Mouse (Mus musculus): Measurements from ENCODE around the gene Scrn1. TPM values are rescaled to one million over a fixed set of nuclear protein-coding genes. Genes with fewer than 3 reads are reported as not detected.

The Scrn1 gene
- total RNA-seq, 2 experiments from 2014 or later, result 0.05 TPM; not detected in 1

- no peak for ATAC-seq (replicated peaks; ENCODE audit: poor library complexity)
Observed at GRCm38 (mm10) chr6:54566546-54566919, 244 bp upstream of the Scrn1 start.

DNA sequence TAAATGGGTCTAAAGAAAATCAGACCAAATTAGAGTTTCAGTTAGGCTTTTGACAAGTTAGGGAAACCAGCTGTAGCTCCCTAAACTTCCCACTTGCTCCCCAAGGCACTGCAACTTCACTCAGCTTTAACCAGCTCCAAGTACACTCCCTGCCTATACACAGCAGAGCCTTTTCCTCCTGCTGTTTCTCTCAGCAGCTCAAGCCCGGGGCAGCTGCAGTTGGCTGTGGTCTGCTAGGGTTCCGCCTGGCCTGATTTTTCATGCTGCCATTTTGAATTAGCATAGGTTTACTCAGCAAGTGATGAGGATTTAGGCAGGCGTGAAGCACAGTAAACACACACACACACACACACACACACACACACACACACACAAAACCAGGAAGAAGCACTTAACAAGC, 1.3 kb downstream of the Scrn1 start:
- no peak for ATAC-seq (replicated peaks; ENCODE audit: poor library complexity)

- ATAC-seq (replicated peaks; ENCODE audit: poor library complexity), result peak; percentile 42; the same call in 1 of the 2 replicates
Observed at GRCm38 (mm10) chr6:54564506-54564991, 1.7 kb downstream of the Scrn1 start.

GRCm38 (mm10) chr6:54563561-54563960, 2.7 kb downstream of the Scrn1 start:
- ATAC-seq (replicated peaks; ENCODE audit: poor library complexity), result no peak

- ATAC-seq (replicated peaks; ENCODE audit: poor library complexity), result no peak
Observed at GRCm38 (mm10) chr6:54562018-54562809, 4.1 kb downstream of the Scrn1 start.

DNA sequence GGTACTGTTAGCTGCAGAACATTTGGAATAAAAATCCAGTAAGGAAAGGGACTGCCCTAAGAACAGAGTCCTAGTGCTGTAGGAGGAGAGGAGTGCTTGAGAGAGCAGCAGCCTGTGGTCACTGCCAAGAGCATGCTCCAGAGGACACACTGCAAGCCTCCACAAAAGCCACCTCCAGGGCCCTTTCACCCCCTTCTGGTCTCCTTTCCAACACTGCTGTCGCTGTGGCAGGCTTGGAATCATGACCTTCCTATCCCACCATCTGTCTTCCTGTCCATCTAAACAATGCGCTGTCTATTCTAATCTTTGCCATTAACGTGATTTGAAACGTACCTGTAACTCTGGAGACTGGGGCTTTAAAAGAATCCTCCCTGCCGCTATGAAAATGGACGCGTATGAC, 7.8 kb downstream of the Scrn1 start:
- no peak for ATAC-seq (replicated peaks; ENCODE audit: poor library complexity)

DNA sequence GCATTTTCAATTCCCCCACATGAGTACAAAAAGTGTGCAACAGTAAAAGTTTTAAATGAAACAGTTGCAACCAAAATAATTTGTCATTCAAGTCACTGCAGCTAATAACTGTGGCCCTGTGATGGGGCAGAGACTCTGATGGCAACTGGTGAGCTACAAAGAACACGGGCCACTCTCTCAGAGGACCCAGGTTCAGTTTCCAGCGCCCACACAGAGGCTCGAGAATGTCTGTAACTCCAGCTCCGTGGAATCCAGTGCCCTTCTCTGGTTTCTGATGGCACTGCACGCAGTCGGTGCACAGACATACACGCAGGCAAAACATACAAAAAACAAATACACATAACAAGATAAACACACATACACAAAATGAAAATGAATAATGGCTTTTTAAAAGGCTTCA, 8.6 kb downstream of the Scrn1 start:
- ATAC-seq (replicated peaks; ENCODE audit: poor library complexity), result no peak

- no peak for ATAC-seq (replicated peaks; ENCODE audit: poor library complexity)
Observed at GRCm38 (mm10) chr6:54555816-54556215, 10.5 kb downstream of the Scrn1 start.

- ATAC-seq (replicated peaks; ENCODE audit: poor library complexity), result no peak
Observed at GRCm38 (mm10) chr6:54554341-54555110, 11.8 kb downstream of the Scrn1 start.

DNA sequence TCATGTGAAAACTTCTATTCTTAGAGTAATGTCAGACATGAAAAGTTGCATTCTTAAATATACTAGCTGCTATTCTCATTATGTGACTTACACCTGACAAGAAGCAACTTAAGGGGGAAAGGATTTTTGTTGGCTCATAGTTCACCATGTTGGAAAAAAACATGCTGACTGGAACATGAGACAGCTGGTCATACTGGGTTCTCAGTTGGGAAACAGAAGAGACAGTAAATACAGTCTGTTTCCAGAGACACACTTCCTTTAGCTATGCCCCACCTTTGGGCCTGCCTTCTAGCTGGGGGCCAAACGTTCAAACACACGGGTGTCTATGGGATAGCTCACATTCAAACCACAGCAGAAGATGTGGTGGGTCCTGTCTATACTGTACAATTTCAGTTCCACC, 12.7 kb downstream of the Scrn1 start:
- ATAC-seq (replicated peaks; ENCODE audit: poor library complexity), result no peak

- ATAC-seq (replicated peaks; ENCODE audit: poor library complexity), result no peak
Observed at GRCm38 (mm10) chr6:54552721-54553413, 13.4 kb downstream of the Scrn1 start.

DNA sequence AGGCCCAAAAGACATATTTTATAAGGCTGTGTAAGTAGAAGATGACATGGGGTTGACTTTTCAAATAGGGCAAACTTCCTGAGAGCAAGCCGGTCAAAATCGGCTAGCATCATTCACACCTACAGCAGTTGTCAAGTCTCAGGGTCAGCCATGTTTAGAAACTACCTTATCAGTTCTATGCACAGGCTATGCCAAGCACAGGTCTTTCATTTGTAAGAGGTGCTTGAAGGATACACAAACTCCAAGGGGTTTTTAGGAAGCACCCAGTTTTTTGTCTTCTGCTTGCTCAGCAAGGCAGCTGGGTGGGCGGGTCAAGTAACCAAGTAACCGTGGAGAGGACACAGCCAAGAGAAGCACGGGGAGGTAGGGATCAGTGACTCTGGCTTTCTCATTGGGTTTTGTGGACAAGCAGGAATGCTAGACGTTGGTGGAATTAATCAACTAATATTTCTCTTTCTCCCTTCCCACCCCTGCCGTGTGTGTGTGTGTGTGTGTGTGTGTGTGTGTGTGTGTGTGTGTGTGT, 15.4 kb downstream of the Scrn1 start:
- no peak for ATAC-seq (replicated peaks; ENCODE audit: poor library complexity)

- ATAC-seq (replicated peaks; ENCODE audit: poor library complexity), result no peak
Observed at GRCm38 (mm10) chr6:54549311-54549710, 17.0 kb downstream of the Scrn1 start.

- no peak for ATAC-seq (replicated peaks; ENCODE audit: poor library complexity)
Observed at GRCm38 (mm10) chr6:54548314-54549019, 17.8 kb downstream of the Scrn1 start.

- no peak for ATAC-seq (replicated peaks; ENCODE audit: poor library complexity)
Observed at GRCm38 (mm10) chr6:54543646-54544045, 22.6 kb downstream of the Scrn1 start.

GRCm38 (mm10) chr6:54542836-54543235, 23.5 kb downstream of the Scrn1 start:
- ATAC-seq (replicated peaks; ENCODE audit: poor library complexity), result no peak

DNA sequence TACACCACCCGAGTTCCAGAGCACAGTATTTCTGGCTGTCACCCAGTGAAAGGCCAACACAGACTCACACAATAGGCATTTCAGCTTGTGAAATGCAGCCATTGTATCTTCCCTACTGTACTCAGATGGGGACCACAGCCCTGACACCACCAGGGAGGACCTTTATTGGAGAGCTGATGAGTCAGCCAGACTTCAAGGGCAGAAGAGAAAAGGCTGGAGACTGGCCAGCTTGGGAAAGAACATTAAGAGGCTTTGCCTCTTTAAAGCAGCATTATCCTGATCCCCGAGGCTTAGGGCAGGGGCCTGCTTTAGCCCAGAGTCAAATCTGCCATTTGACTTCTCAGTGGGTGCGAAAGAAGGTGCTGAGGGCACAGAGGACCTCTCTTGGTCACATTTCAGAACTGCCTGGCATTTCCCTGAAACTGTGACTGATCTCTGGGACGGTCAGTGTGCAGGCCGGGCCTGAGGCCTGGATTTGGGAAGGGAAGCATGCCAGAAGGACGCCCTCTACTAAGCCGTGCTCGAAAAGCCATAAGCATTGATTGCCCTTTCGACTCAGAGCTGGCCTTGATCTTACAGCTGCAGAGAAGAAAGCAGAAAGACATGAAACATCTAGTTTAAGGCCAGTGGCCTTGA, 25.9 kb downstream of the Scrn1 start:
- ATAC-seq (replicated peaks; ENCODE audit: poor library complexity), result no peak

DNA sequence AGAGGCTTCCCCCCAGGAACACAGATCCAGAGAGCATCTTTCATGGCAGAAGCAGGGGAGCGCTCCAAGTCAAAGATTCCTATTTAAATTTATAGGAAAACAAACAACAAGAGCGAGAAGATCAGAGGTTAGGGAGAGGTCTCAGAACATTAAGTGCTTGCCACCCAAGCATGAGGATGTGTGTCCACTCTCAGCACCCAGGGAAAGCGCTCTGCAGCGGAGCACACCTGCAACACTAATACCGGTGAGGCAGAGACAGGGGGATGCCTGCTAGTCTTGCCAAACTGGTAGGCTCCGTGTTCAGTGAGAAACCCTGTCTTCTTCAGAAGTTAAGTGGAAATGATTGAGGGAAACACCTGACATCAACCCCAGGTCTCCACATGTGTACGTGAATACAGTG, 26.9 kb downstream of the Scrn1 start:
- ATAC-seq (replicated peaks; ENCODE audit: poor library complexity), result no peak

GRCm38 (mm10) chr6:54538773-54539173, 27.5 kb downstream of the Scrn1 start:
- no peak for ATAC-seq (replicated peaks; ENCODE audit: poor library complexity)

DNA sequence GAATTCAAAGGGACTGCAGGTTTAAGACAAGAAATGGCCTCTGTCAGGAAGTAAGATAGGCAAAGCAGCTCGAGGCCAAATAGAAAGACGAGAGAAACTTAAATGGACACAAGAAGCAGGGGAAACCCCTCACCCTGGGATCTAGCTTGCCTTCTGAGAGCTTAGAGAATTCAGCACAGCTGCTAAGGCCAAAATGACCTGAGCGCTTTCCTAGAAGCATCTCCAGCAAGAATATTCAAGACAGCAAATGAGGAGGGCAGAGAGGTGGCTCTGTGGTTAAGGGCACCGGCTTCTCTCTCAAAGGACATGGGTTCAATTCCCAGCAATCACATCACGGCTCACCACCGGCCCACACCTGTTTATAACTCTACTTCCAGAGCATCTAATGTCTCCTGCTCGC, 29.2 kb downstream of the Scrn1 start:
- ATAC-seq (replicated peaks; ENCODE audit: poor library complexity), result no peak

Data from megakaryocyte progenitor cell, adult 5-6 weeks (primary cell).